Mouse (Mus musculus): ENCODE data around the gene Akap2. TPM values are rescaled to one million over a fixed set of nuclear protein-coding genes. Genes with fewer than 3 reads are reported as not detected.

Akap2 gene
- polyA plus RNA-seq, 1 experiment = 14.5 TPM

DNA sequence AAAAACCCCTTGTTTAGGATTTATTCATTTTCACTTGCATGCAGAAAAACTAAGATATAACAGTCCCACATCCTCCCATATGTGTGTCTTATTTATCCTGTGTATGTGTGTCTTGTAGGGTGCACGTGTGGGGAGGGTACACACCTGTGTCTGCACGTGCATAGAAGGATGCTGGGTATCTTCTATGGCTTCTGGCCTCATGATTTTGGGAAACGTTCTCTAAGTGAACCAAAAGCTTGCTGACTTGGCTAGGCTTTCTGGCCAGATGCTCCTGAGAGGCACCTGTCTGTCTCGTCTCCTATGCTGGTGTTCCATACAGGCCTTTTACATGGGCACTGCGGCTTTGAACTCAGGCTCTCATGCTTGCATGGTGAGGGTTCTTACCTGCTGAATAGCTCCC lies 105.2 kb downstream of the Akap2 start:
- TF ChIP-seq POLR2A (IDR thresholded peaks at IDR 0.05; ENCODE audit: borderline replicate concordance, extremely low read depth, insufficient read depth, insufficient read length, poor library complexity, severe bottlenecking) = no peak
- TF ChIP-seq CTCF (IDR thresholded peaks at IDR 0.05; ENCODE audit: borderline replicate concordance, extremely low read depth, insufficient read depth, insufficient read length) = no peak
- no peak for DNase-seq (ENCODE audit: low read depth)

DNA sequence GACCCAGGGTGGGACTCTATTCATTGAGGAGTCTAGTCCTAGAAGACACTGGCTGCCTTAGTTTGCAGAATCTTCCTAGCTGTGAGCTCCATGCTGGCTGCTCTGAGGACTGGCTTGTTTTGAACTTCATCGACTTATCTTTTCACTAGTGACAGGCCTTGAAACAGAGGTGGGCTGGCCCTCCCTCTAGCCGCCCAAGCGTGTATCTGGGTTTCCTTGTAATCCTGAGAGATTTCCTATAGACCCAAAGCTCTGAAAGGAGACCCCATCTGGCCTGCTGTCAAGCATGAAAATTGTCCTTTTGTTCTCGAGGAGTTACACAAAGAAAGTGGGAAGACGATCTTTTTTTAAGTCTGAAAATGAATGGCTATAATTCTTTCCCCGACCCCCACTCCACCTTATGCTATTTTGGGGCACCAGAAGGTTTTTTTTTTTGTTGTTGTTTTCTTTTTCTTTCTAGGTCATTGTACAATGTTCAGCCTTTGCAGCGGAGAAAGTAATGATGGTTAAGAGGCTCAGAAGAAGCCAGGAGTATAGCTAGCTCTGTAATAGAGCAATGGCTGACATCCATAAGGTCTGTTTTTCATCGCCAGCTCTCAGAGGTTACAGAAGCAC lies 107.3 kb downstream of the Akap2 start:
- TF ChIP-seq POLR2A (IDR thresholded peaks at IDR 0.05; ENCODE audit: borderline replicate concordance, extremely low read depth, insufficient read depth, insufficient read length, poor library complexity, severe bottlenecking) = no peak
- no peak for TF ChIP-seq CTCF (IDR thresholded peaks at IDR 0.05; ENCODE audit: borderline replicate concordance, extremely low read depth, insufficient read depth, insufficient read length)
- peak; percentile 81 for DNase-seq (ENCODE audit: low read depth)

DNA sequence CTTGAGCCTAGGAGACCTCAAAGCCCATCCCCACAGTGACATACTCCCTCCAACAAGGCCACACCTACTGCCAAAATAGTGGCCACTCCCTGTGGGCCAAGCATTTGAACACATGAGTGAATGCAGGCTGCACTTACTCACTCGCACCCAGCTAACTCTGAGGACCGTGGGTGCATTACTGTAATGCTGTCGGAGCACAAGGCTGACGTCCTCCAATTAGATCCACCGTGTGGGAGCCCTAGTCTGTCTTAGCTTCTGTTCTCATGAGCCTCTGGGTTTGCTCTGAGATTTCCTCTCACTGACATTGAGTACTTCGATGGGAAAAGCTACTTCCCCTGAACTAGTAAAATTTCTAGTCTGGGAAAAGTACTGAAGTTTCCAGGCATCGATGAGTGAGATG lies 108.8 kb downstream of the Akap2 start:
- DNase-seq (ENCODE audit: low read depth) = no peak
- no peak for TF ChIP-seq POLR2A (IDR thresholded peaks at IDR 0.05; ENCODE audit: borderline replicate concordance, extremely low read depth, insufficient read depth, insufficient read length, poor library complexity, severe bottlenecking)
- TF ChIP-seq CTCF (IDR thresholded peaks at IDR 0.05; ENCODE audit: borderline replicate concordance, extremely low read depth, insufficient read depth, insufficient read length) = no peak

DNA sequence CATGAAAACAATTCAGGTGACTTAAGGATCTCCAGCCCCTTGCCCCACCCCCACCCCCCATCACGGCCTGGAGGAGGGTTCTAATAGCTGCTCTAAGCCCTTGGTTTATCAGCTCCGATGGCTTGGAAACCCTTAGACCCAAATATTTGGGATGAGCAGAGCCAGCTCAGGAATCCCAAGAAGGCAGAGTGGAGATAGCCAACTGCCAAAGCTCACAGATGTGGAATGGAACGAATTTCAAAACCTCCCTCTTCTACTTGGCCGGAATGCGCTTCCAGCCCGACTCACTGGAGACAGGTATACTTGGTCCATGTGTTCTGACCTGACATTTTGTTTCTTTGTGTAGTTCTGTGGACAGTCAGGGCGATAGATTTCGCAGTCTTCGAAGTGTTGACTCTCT lies 111.7 kb downstream of the Akap2 start:
- no peak for TF ChIP-seq CTCF (IDR thresholded peaks at IDR 0.05; ENCODE audit: borderline replicate concordance, extremely low read depth, insufficient read depth, insufficient read length)
- TF ChIP-seq POLR2A (IDR thresholded peaks at IDR 0.05; ENCODE audit: borderline replicate concordance, extremely low read depth, insufficient read depth, insufficient read length, poor library complexity, severe bottlenecking) = no peak
- no peak for DNase-seq (ENCODE audit: low read depth)

DNA sequence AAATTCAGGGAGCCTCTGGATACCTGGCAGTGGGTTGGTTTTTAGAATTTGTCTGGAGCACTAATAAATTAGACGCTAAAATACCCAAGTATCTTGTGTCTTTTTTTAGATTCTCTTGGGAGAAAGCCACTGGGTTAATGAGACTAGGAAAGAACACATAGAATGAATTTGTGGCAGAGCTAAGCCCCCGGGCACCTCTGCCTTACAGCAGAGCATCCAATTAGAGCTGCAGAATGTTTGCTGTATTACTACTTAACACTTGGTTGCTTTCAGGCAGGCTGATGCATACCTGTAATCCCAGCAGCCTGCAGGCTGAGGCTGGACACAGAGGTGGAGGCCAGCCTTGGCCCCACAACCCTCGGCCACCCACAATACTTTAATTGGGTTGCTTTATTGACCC lies 112.3 kb downstream of the Akap2 start:
- DNase-seq (ENCODE audit: low read depth) = peak; percentile 73
- TF ChIP-seq POLR2A (IDR thresholded peaks at IDR 0.05; ENCODE audit: borderline replicate concordance, extremely low read depth, insufficient read depth, insufficient read length, poor library complexity, severe bottlenecking) (no peak), CTCF (IDR thresholded peaks at IDR 0.05; ENCODE audit: borderline replicate concordance, extremely low read depth, insufficient read depth, insufficient read length) (no peak)

- DNase-seq (ENCODE audit: low read depth) = no peak
- no peak for TF ChIP-seq POLR2A (IDR thresholded peaks at IDR 0.05; ENCODE audit: borderline replicate concordance, extremely low read depth, insufficient read depth, insufficient read length, poor library complexity, severe bottlenecking)
- no peak for TF ChIP-seq CTCF (IDR thresholded peaks at IDR 0.05; ENCODE audit: borderline replicate concordance, extremely low read depth, insufficient read depth, insufficient read length)
These were observed 114.9 kb downstream of the Akap2 start for GRCm38 (mm10) chr4:57832318-57832717.

DNA sequence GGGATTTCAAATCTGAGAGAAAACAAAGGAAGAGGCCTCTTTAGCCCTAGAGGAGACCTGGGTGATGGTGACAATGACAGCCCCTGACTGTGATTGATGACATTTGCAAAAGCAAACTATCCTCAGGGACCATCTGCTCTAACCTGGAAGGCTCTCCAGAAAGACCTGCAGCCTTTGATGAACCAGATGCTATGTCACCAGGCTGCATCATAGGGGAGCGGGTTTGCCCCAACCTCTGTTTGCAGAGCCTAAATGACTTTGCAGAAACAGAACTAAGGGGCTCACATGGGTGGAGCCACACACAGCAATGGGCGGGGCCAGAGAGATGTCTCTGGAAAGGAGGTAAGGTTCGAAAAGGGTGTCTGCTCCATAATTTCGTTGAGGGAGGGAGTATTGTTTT lies 115.6 kb downstream of the Akap2 start:
- TF ChIP-seq CTCF (IDR thresholded peaks at IDR 0.05; ENCODE audit: borderline replicate concordance, extremely low read depth, insufficient read depth, insufficient read length) (no peak), POLR2A (IDR thresholded peaks at IDR 0.05; ENCODE audit: borderline replicate concordance, extremely low read depth, insufficient read depth, insufficient read length, poor library complexity, severe bottlenecking) (no peak)
- no peak for DNase-seq (ENCODE audit: low read depth)

- DNase-seq (ENCODE audit: low read depth) = no peak
- TF ChIP-seq CTCF (IDR thresholded peaks at IDR 0.05; ENCODE audit: borderline replicate concordance, extremely low read depth, insufficient read depth, insufficient read length) (no peak), POLR2A (IDR thresholded peaks at IDR 0.05; ENCODE audit: borderline replicate concordance, extremely low read depth, insufficient read depth, insufficient read length, poor library complexity, severe bottlenecking) (no peak)
These were observed 116.7 kb downstream of the Akap2 start for GRCm38 (mm10) chr4:57834141-57834540.

DNA sequence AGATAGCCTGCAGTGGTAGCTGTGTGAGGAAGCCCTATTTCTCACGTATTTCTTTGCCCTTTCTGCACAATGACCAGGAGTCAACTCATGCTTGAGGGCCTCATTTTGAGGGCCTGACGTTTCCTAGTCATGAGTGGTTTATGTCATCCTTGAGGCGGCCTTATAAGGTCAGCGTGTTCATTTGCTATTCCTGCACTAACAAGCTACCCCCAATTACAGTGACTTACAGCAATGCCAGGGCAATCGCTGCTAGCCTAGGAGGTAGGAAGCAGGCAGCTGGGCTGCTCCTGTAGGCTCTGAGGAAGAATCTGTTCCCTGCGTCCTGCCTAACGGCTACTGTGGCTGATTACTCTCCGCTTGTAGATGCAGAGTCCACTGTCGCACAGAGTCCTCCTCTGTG lies 119.6 kb downstream of the Akap2 start:
- DNase-seq (ENCODE audit: low read depth) = no peak
- TF ChIP-seq CTCF (IDR thresholded peaks at IDR 0.05; ENCODE audit: borderline replicate concordance, extremely low read depth, insufficient read depth, insufficient read length) = no peak
- TF ChIP-seq POLR2A (IDR thresholded peaks at IDR 0.05; ENCODE audit: borderline replicate concordance, extremely low read depth, insufficient read depth, insufficient read length, poor library complexity, severe bottlenecking) = no peak

DNA sequence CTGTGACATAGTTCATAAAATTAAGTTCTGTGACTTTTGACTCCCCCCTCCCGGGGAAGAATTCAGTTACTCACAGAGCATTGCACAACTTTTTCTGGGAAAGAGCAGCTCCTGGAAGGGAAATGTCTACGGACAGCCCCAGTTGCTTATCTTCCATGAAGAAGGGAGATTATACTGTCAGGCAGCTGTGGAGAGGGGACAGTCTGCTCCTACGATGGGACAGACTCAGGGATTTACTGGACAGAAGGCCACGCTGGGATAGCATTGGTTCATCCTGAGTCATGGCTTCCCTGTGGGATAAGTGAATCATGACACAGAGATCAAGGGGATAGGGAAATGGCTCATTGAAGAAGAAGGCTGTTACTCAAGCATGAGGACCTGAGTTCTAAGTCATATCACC lies 121.9 kb downstream of the Akap2 start:
- DNase-seq (ENCODE audit: low read depth) = no peak
- TF ChIP-seq POLR2A (IDR thresholded peaks at IDR 0.05; ENCODE audit: borderline replicate concordance, extremely low read depth, insufficient read depth, insufficient read length, poor library complexity, severe bottlenecking) (no peak), CTCF (IDR thresholded peaks at IDR 0.05; ENCODE audit: borderline replicate concordance, extremely low read depth, insufficient read depth, insufficient read length) (no peak)

DNA sequence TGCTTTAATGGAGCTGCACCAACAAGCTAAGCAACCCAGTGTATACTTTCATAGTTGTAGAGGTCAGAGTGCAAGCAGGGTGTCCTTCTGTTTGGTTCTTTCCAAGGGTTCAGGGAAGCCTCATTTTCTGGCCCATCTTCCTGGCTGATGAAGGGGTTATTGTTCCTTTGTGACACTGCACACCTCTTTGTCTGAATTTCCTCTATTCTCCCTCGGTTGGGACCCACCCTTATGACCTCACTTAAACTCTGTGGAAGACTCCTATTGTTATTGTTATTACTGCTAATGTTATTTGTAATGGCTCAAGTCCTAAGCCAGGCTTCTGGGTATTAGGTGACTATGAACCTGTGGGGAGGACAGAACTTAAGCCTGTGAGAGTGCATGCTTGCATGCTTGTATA lies 124.5 kb downstream of the Akap2 start:
- TF ChIP-seq POLR2A (IDR thresholded peaks at IDR 0.05; ENCODE audit: borderline replicate concordance, extremely low read depth, insufficient read depth, insufficient read length, poor library complexity, severe bottlenecking) = no peak
- no peak for TF ChIP-seq CTCF (IDR thresholded peaks at IDR 0.05; ENCODE audit: borderline replicate concordance, extremely low read depth, insufficient read depth, insufficient read length)
- no peak for DNase-seq (ENCODE audit: low read depth)

DNA sequence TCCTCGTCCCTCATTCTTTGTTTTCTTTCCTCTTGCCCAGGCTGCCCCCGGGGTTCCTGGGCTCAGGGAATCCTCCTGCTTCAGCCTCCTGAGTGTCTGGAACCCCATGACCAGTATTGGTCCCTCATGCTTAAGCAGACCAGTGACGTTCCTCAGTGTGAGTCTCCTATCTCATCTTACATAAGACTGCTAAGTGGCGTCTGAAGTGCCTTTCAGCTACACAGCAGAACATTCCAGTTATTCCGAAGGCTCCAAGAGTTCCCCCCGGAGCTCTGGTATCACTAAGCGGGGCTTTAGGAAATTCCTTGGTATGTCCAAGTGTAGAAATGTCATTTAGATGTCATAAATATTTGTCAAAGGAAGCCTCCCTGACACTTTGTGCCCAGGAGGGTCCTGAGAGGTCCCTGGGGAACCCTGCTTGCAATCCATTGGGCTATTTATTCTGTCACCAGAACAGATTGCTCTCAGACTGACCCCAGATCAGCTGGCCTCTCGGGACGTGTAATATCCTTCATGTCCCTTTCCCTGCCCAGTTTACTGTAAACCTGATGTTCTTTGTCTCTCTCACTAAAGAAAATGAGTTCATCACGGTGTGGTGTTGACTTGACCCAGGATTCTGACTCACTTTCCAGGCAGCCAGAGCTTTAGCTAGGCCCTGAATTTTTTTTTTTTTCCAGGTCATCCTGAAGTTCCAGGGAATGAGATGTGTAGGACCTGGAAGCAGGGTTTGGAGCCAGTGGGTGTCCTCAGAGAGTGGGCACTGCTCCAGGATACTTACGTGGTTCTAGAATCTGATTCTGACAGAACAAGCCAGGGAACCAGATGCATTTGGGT lies 125.2 kb downstream of the Akap2 start:
- no peak for DNase-seq (ENCODE audit: low read depth)

More for the DNA sequence above, 125.2 kb downstream of the Akap2 start:
- TF ChIP-seq CTCF (IDR thresholded peaks at IDR 0.05; ENCODE audit: borderline replicate concordance, extremely low read depth, insufficient read depth, insufficient read length) (no peak), POLR2A (IDR thresholded peaks at IDR 0.05; ENCODE audit: borderline replicate concordance, extremely low read depth, insufficient read depth, insufficient read length, poor library complexity, severe bottlenecking) (no peak)

Measured in brain, embryonic 14.5 days (tissue).